Mouse (Mus musculus): ENCODE measurements around the gene Pgap2.

- no peak for TF ChIP-seq CTCF (IDR thresholded peaks at IDR 0.05; ENCODE audit: borderline replicate concordance, insufficient read depth, low read depth, low read length)
- TF ChIP-seq POLR2A (IDR thresholded peaks at IDR 0.05; ENCODE audit: borderline replicate concordance, insufficient read depth, low read length): no peak
Measured at GRCm38 (mm10) chr7:102239591-102239990, 29.6 kb downstream of the Pgap2 start.
